Mouse (Mus musculus) testis, adult 2 months (tissue): ENCODE measurements around the gene Cbfa2t3.

Source experiments
- CTCF ChIP-seq: fragments of 200-500 bp; IDR thresholded peaks from 2 replicates; pipeline ENCODE4 v1.5.1; 2012; ENCODE audit warnings: low read depth, mild to moderate bottlenecking, inconsistent platforms, low read length, moderate library complexity; ENCODE audit not compliant: control insufficient read depth, insufficient read depth, insufficient replicate concordance
- POLR2A ChIP-seq: fragments of 200-500 bp; IDR thresholded peaks from 2 replicates; pipeline ENCODE4 v1.6.1; 2012; ENCODE audit warnings: low read depth, mild to moderate bottlenecking, inconsistent platforms, low read length, moderate library complexity; ENCODE audit not compliant: control insufficient read depth

DNA sequence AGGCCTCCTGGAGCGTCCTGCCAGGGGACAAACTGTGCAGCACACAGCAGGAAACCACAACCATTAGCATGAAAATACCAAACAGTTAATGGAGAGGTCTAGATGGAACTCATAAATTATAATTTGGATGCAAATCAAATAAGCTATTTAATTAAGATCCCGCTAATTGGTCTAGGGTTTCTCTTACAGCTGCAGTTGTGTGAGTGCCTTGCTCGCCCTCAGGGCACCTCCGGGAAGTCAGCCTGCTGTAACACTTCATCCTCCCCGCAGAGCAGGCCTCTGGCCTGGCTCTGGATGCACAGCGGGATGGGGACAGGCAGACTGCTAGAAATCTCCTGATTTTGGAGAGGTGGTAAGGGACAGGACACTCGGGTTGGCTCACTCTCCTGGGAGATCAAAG lies 112.7 kb downstream of the Cbfa2t3 start:
- TF ChIP-seq POLR2A (no peak), CTCF (no peak)
